Mouse (Mus musculus) embryonic fibroblast, embryonic 13.5 days (primary cell): ENCODE measurements around the gene Myom1.

Source experiments
- CTCF ChIP-seq: IDR thresholded peaks from 2 replicates; pipeline ENCODE4 v1.5.1; 2011; ENCODE audit warnings: mild to moderate bottlenecking, control low read depth, low read length, moderate library complexity, borderline replicate concordance; ENCODE audit not compliant: insufficient read depth
- POLR2A ChIP-seq: IDR thresholded peaks from 2 replicates; pipeline ENCODE4 v1.6.1; 2011; ENCODE audit warnings: low read depth, mild to moderate bottlenecking, control low read depth, low read length, moderate library complexity

- TF ChIP-seq CTCF (no peak), POLR2A (no peak)
These were observed 123.1 kb downstream of the Myom1 start for GRCm38 (mm10) chr17:71125519-71125918.
